Mouse (Mus musculus): ENCODE measurements around the gene Nmnat3. TPM values are rescaled to one million over a fixed set of nuclear protein-coding genes. Genes with fewer than 3 reads are reported as not detected.

Gene Nmnat3
- total and polyA plus RNA-seq, 3 experiments: 8.1 to 9.3 (median 9.2) TPM

Other genes starting within 250 kb of the Nmnat3 start
- 0.04 TPM in 1 of 2 replicates, not detected in the other for gene Rbp1, start 135.5 kb downstream of the Nmnat3 start, total RNA-seq (2012; rRNA removed)
- not detected in 2 replicates for gene Rbp1, start 135.5 kb downstream of the Nmnat3 start, total RNA-seq (2014; rRNA removed)
- 0.12 TPM in 1 of 2 replicates, not detected in the other for gene Rbp1, start 135.5 kb downstream of the Nmnat3 start, polyA plus RNA-seq (2012; ENCODE audit: insufficient read length, low read depth)
- gene Rbp2, start 198.7 kb downstream of the Nmnat3 start, total RNA-seq (2012; rRNA removed): 1.8 and 2.3 TPM in 2 replicates
- gene Rbp2, start 198.7 kb downstream of the Nmnat3 start, total RNA-seq (2014; rRNA removed): 1.1 and 1.9 TPM in 2 replicates
- 1.7 TPM in 2 replicates for gene Rbp2, start 198.7 kb downstream of the Nmnat3 start, polyA plus RNA-seq (2012; ENCODE audit: insufficient read length, low read depth)

Measured in CH12.LX (cell line).